Mouse (Mus musculus): ENCODE measurements around the gene Bola1. TPM values are rescaled to one million over a fixed set of nuclear protein-coding genes. Genes with fewer than 3 reads are reported as not detected.

Gene Bola1
- total and polyA plus RNA-seq, 3 experiments = 115 to 124 TPM; not detected in 1

- Histone ChIP-seq H3K36me3 (ENCODE audit: control insufficient read depth in 1 of 2, insufficient read depth in 2 of 2, low read length in 2 of 2) (peaks cover 0 to 45% of the 10 kb centered on the region in 2 experiments; a peak in 2 of 4 replicates), H3K27me3 (ENCODE audit: control insufficient read depth in 1 of 2, insufficient read depth in 2 of 2, low read length in 2 of 2) (no peaks in the 10 kb centered on the region), H3K9ac (ENCODE audit: control insufficient read depth, low read depth, low read length, poor library complexity, severe bottlenecking) (peak overlapping the region; percentile 1), H3K27ac (ENCODE audit: control insufficient read depth, low read depth, low read length) (peak overlapping the region; percentile 8; the same call in 1 of the 2 replicates), H3K79me2 (ENCODE audit: control insufficient read depth, insufficient read depth, low read length, poor library complexity) (peaks cover 9% of the 10 kb centered on the region; the same call in 1 of the 2 replicates), H3K4me1 (ENCODE audit: control insufficient read depth in 1 of 2, insufficient read depth in 2 of 2, low read length in 2 of 2) (peaks cover 8 to 40% of the 10 kb centered on the region in 2 experiments), H3K9me3 (replicated peaks; ENCODE audit: insufficient read depth, low read length) (no peaks in the 10 kb centered on the region), H3K4me3 (ENCODE audit: control insufficient read depth in 1 of 2, insufficient read depth in 1 of 2, low read depth in 2 of 2, low read length in 2 of 2) (no peak overlapping the region)
- peak; percentile 69 for DNase-seq (ENCODE audit: low read depth, low spot score)
- TF ChIP-seq NRF1 (IDR thresholded peaks at IDR 0.05; ENCODE audit: insufficient read depth, low read depth, low read length, poor library complexity, severe bottlenecking) (no peak), ZMIZ1 (IDR thresholded peaks at IDR 0.05; ENCODE audit: low read depth, low read length) (no peak), POLR2AphosphoS2 (IDR thresholded peaks at IDR 0.05; ENCODE audit: low read length) (no peak), TBP (IDR thresholded peaks at IDR 0.05; ENCODE audit: low read depth, low read length) (0 out of 2 replicates have a peak, but pooled peaks have one; percentile 28)
Observed at GRCm38 (mm10) chr3:96225421-96225820, 5.9 kb upstream of the Bola1 start.

GRCm38 (mm10) chr3:96222774-96223173, 3.3 kb upstream of the Bola1 start:
- H3K9me3 ChIP-seq (replicated peaks; ENCODE audit: insufficient read depth, low read length) = no peaks in the 10 kb centered on the region
- H3K4me3 ChIP-seq (ENCODE audit: control insufficient read depth in 1 of 2, insufficient read depth in 1 of 2, low read depth in 2 of 2, low read length in 2 of 2) = peak overlapping the region; percentile 22 to 58
- peak overlapping the region; percentile 74 for H3K9ac ChIP-seq (ENCODE audit: control insufficient read depth, low read depth, low read length, poor library complexity, severe bottlenecking)
- peak; percentile 58 for DNase-seq (ENCODE audit: low read depth, low spot score)
- no peaks in the 10 kb centered on the region for H3K27me3 ChIP-seq (ENCODE audit: control insufficient read depth in 1 of 2, insufficient read depth in 2 of 2, low read length in 2 of 2)
- peaks cover 0 to 55% of the 10 kb centered on the region in 2 experiments; a peak in 2 of 4 replicates for H3K36me3 ChIP-seq (ENCODE audit: control insufficient read depth in 1 of 2, insufficient read depth in 2 of 2, low read length in 2 of 2)
- TF ChIP-seq USF1 (IDR thresholded peaks at IDR 0.05; ENCODE audit: low read depth, low read length) (no peak), TAL1 (IDR thresholded peaks at IDR 0.05; ENCODE audit: low read length) (peak; percentile 35; the same call in 1 of the 2 replicates)
- H3K4me1 ChIP-seq (ENCODE audit: control insufficient read depth in 1 of 2, insufficient read depth in 2 of 2, low read length in 2 of 2) = peaks cover 8 to 44% of the 10 kb centered on the region in 2 experiments
- peaks cover 18% of the 10 kb centered on the region; the same call in 1 of the 2 replicates for H3K79me2 ChIP-seq (ENCODE audit: control insufficient read depth, insufficient read depth, low read length, poor library complexity)
- 0 out of 2 replicates have a peak overlapping the region, but pooled peaks have one; percentile 7 for H3K27ac ChIP-seq (ENCODE audit: control insufficient read depth, low read depth, low read length)

GRCm38 (mm10) chr3:96221640-96222038, 2.1 kb upstream of the Bola1 start:
- Histone ChIP-seq H3K9ac (ENCODE audit: control insufficient read depth, low read depth, low read length, poor library complexity, severe bottlenecking) (peak overlapping the region; percentile 74), H3K79me2 (ENCODE audit: control insufficient read depth, insufficient read depth, low read length, poor library complexity) (peaks cover 18% of the 10 kb centered on the region; the same call in 1 of the 2 replicates), H3K27me3 (ENCODE audit: control insufficient read depth in 1 of 2, insufficient read depth in 2 of 2, low read length in 2 of 2) (no peaks in the 10 kb centered on the region), H3K36me3 (ENCODE audit: control insufficient read depth in 1 of 2, insufficient read depth in 2 of 2, low read length in 2 of 2) (peaks cover 0 to 51% of the 10 kb centered on the region in 2 experiments; a peak in 2 of 4 replicates), H3K4me1 (ENCODE audit: control insufficient read depth in 1 of 2, insufficient read depth in 2 of 2, low read length in 2 of 2) (peaks cover 8 to 38% of the 10 kb centered on the region in 2 experiments), H3K9me3 (replicated peaks; ENCODE audit: insufficient read depth, low read length) (no peaks in the 10 kb centered on the region), H3K27ac (ENCODE audit: control insufficient read depth, low read depth, low read length) (peak overlapping the region; percentile 88), H3K4me3 (ENCODE audit: control insufficient read depth in 1 of 2, insufficient read depth in 1 of 2, low read depth in 2 of 2, low read length in 2 of 2) (peak overlapping the region; percentile 58 to 70)
- peak; percentile 86 for DNase-seq (ENCODE audit: low read depth, low spot score)
- peak; percentile 33; the same call in 1 of the 2 replicates for TF ChIP-seq TBP (IDR thresholded peaks at IDR 0.05; ENCODE audit: low read depth, low read length)
- TF ChIP-seq UBTF (IDR thresholded peaks at IDR 0.05; ENCODE audit: borderline replicate concordance, insufficient read depth, low read depth, low read length) = peak; percentile 13; the same call in 1 of the 2 replicates
- no peak for TF ChIP-seq NRF1 (IDR thresholded peaks at IDR 0.05; ENCODE audit: insufficient read depth, low read depth, low read length, poor library complexity, severe bottlenecking)
- no peak for TF ChIP-seq KAT2A (conservative IDR thresholded peaks at IDR 0.05; ENCODE audit: low read depth, low read length)
- TF ChIP-seq MYC (IDR thresholded peaks at IDR 0.05; ENCODE audit: low read depth, low read length) = no peak
- no peak for TF ChIP-seq CHD2 (IDR thresholded peaks at IDR 0.05; ENCODE audit: low read length)
